Mouse (Mus musculus): ENCODE measurements at regions not wholly inside any gene's neighbourhood (a gene's known extent, or its start where the extent isn't known, plus 50 kb on each side); places are given as distances from the start of the nearest gene placed in this dataset.
"Not testable (repeated sequence)": the region's sequence is repeated elsewhere in the genome, so short reads cannot be mapped to it uniquely, and the experiment has no call there.

DNA sequence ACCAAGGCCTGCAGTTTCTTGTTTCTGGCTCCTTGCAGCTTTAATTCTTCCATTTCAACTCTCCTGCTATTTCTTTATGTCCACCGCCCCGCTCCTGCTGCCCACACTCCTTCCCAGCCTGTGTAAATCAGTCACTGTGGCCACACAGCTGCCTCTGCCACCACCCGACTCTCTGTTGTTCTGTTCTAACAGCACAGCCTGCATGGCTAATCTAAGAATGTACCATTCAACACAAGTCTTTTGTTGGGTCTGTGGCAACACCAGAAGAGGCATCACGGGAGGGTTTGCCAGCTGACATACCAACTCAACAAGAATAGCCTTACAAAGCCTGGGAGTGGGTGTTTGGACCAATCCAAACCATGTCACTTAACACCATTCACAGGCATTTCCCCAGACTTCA lies 264.9 kb upstream of the Pum3 start:
- no peak for DNase-seq (ENCODE audit: low read depth)

DNA sequence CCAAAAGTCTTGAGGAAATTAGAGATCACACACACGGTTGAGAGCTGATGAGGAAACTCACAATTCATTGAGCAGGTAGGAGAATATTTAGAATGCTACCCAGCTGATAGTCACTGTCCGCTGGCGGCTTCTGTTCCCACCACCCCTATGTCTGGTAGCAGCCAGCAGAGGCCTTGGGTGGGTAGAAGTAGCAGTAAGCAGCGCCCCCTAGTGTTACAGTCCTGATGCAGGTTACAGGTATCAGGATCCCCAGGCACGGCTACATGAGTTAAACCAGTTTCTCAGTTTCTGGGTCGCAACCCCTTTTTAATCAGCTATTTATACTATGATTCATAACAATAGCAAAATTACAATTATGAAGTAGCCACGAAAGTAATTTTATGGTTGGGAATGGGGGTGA lies 264.1 kb upstream of the Pum3 start:
- DNase-seq (ENCODE audit: low read depth), result no peak

DNA sequence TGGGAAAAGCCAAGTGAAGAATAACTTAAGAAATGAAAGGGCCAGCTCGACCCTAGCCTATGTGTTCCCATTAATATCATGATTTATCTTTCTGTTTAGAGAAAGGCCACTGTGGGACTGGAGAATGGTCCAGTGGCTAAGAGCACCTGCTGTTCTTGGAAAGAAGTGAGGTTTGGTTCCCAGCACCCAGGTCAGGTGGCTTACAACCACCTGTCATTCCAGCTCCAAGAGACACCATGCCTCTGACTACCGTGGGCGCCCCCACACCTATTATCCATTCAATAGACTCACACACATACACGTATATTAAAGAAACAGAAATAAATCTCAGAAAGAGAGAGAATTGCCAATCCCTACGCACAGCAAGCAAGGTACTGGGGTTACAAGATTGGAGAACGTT lies 263.3 kb upstream of the Pum3 start:
- DNase-seq (ENCODE audit: low read depth), result no peak

DNA sequence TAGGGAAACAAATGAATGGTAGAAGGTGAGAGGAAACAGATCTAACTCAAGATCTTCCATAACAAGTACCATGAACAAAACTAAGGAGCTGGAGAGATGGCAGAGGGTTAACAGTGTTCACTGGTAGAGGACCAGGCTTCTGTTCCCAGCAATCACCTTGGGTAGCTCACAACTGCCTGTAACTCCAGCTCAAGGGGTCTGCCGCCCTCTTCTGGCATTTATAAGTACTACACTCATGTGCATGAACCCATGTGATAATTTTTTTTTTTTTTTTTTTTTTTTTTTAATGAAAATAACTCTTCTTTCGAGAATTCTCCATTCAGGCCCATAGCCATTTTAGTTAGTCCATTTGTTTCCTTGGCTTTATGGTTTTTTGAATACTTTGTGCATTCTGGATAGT lies 253.8 kb upstream of the Pum3 start:
- peak; percentile 13 for DNase-seq (ENCODE audit: low read depth)

DNA sequence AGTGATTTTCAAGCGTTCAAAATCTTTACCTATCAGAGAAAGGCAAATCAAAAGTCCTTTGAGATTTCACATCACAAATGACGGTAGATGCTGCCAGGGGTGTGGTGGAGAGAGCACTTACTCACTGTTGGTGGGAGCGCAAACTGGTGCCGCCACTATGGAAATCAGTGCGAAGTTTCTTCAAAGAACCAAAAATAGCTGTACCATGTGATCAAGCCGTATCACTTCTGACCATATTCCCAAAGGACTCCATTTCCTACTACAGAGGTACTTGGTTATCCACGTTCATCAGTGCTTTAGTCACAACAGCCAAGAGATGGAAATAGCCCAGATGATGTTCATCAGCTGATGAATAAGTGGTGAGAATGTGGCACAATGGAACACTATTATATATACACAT lies 249.8 kb upstream of the Pum3 start:
- DNase-seq (ENCODE audit: low read depth), result no peak

DNA sequence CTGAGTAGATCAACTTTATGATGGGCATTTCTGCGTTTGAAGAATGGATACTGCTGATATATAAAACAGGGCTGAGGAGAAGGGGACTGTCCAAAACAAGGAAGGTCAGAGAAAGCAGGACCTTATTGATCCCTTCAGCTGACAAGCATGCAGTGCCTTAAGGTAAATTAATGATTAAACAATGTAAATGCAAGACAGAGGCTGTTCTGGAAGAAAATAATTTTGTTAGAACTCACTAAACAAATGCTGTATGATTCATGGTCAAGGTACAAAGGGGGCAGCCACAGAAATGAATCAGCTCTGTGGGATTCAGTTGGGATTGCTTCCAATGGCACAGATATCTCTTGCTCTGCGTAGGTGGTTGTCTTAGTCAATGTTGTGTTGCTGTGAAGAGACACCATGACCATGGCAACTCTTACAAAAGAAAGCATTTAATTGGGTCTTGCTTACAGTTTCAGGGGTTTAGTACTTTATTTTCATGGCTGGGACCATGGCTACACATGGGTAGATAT lies 243.1 kb upstream of the Pum3 start:
- no peak for DNase-seq (ENCODE audit: low read depth)

DNA sequence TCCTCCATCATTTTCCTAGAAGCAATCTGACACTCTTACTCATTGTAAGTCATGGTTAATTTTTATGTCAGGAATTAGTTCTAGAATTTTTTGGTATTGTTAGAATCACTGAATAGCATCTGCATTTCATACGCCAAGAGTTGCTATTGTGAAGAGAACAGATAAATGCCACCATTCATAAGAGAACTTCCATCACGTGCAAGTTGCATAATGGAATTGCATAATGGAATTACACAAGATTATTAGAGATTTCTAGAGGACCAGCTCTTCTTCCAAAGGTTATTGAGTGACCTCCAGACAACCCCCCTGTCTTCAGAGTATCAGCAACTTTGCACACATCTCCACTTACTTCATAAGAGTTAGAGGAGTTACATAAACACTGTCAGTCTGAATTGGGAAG lies 233.7 kb upstream of the Pum3 start:
- no peak for DNase-seq (ENCODE audit: low read depth)

DNA sequence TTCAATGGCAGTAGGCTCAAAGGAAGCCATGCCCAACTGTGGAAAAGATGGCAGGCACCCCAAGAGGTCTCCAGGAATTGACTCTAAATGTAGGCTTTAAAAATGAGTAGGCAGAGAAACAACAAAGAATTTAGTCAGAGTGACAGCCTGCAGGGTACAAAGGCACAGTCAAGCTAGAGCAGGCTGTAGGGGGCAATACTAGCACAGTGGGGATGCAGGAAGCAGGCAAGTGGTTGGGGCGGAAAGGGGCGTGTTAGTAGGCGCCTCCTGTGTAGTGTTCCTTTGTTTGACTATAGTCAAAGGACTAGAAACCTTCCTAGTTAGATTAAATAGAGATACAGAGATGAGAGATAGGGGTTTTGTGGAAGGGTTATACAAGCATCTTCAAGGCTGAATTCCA lies 211.4 kb upstream of the Pum3 start:
- no peak for DNase-seq (ENCODE audit: low read depth)

DNA sequence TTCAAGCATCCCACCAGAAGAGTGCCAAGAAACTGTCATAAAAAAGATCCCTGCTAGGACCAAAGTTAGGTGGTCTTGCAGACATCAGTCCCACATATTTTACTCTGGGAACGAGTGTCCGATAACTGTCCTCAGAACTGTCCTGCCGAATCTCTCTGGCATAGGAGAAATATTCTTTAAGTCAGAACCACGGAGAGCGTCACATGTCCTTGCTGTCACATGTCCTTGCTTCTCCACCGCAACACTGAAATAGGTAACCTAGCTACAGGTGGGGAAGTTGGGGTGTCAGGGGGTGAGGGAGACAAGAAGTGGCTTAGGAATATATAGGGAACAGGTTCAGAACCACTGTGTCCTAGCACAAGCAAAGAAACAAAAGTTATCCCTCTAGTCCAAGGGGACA lies 203.5 kb upstream of the Pum3 start:
- DNase-seq (ENCODE audit: low read depth), result no peak

DNA sequence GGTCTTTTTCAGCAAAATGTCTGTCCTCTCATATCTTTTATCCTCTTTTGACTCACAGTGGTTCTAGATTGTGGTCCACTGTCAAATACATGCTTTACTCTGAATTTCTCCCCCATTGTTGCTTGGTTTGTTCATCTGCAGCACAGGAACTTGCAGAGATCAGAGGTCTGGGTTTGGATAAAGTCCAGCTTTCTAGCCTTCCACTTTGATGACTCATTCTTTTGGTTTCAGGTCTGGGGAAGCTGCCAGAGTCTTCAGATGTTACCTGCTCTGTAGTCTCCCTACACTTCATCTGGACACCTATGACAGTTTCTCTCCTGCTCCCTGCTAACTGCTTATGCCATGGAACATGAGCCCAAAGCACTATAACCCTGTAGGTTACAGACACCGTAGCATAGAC lies 198.0 kb upstream of the Pum3 start:
- no peak for DNase-seq (ENCODE audit: low read depth)

DNA sequence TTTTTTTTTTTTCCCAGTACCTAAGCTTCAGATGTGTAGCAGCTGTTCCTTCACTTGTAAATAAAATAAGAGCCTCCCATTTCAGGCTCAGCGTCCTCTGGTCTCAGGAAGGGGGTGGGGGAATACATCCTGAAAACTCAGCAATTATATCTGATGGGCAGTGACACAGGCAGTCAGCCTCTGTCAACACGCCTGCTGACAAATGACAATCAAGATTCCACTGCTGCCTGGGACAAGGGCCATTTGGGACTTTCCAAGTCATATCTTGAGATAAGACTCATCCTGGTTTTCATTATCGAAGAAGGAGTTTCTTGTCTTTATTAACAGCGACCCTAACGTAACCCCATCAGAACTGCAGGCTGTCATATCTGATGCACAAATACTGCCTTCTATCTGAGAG lies 187.9 kb upstream of the Pum3 start:
- DNase-seq (ENCODE audit: low read depth), result no peak

DNA sequence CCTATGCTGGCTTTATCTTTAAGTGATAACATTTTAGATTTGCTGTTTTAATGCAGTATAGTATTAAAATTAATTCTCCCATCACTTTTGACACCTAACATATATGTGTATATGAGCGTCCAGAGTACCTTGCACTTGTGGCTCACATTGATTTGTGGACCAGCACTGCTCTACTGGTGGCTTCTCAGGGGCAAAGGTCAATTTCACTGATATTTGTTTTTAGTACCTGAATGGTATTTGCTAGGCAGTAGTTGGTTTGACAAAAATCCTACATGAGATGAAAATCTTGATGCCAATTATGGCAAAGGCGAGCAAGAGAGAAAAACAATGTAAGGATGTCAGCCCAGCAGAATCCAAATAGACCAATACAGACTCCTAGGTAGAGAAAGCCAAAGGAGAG lies 177.3 kb upstream of the Pum3 start:
- DNase-seq (ENCODE audit: low read depth), result no peak

DNA sequence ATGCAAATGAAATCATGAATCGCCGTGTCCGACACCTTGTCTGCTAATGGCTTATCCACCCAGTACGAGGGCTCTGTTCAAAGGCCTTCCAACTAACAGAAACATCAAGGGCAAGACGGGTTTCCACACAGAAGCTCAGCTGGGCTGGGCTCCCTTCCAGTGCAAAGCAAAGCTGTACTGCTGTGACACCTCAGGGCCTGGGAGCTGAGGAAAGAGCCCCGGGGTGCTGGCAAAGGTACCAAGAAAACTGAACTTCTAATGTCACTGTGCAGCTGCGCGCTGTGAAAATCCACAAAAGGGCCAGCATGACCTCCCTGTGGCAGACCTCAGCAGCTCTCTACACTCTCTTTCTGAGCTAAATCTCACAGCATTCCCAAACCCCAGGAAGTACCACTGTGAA lies 173.7 kb upstream of the Pum3 start:
- DNase-seq (ENCODE audit: low read depth), result no peak

DNA sequence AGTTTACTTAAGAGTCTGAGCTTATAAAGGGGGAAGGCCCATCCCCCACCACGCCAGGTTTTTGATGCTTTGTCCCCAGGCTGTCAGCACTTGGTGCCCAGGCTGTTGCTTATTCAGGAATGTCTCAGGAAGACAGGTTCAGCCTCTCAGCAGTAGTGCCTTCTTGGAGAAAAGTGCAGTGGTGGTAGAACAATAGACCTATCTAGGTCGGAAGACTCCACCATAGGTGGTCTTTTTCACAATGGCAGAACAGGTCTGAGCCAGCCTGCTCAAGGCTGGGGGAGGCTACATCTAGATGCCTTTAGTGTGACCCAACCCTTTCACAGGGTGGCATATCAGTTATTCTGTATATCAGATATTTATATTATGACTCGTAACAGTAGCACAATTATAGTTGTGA lies 171.9 kb upstream of the Pum3 start:
- no peak for DNase-seq (ENCODE audit: low read depth)

DNA sequence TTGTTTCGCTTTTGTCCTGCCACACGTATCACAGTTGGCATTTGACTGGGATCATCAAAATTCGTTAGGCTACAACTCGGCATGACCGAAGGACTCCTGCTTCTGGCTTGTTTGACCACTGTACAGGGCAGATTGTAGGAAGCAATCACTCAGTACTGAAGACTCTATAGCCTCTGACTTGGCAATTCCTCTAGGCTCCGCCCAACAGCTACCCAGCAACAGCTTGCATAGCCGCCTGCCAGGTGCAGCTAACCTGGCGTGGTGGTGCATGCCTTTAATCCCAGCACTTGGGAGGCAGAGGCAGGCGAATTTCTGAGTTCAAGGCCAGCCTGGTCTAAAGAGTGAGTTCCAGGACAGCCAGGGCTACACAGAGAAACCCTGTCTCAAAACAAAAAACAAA lies 170.8 kb upstream of the Pum3 start:
- DNase-seq (ENCODE audit: low read depth), result not testable (repeated sequence)

DNA sequence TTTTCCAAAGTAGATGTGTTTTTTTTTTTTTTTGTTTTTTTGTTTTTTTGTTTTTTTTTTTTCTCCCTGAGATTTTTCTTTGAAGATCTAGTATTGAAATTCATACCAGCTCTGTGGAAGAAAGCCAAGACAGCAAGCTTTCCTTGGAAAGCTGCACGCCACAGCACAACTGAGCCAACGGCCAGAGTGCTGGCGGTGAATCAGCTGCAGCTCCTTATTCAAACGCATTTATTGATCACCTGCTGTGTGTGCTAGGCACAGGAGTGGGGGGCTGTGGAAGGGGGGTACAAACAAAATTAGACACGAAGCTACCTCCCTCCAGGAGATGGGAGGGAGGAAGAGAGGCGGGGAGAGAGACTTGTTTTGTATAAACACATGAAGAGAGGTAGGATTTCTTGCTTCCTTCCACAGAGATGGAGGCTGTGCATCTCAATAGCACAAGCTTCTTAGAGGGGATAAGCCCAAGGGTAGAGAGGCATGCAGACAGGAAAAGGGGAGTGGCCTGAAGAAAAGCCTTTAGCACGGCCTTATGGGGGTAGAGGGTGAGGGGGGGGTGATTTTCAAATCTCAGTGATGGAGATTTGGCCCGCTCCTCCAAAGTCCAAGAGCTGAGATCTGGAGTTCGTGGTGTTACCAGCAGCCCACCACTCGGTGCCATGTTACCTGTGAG lies 170.1 kb upstream of the Pum3 start:
- DNase-seq (ENCODE audit: low read depth), result no peak

DNA sequence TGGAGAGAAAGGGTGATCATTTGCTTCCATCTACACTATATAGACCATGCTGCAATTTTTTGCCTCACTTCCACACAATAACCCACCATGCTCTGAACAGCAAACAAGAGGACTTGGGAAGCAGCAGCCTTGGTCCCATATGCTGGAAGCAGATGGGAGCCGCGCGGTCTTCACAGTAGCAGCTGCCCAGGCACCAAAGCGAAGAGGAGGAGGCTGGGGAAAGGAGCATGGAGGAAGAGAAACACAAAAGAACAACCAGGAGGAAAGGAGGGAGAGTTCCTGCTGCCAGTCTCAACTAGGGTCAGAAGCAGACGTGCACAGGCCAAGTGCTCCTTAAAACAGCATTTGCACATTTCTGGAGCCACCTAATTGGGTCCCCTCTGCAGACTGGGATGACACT lies 168.7 kb upstream of the Pum3 start:
- DNase-seq (ENCODE audit: low read depth), result no peak

DNA sequence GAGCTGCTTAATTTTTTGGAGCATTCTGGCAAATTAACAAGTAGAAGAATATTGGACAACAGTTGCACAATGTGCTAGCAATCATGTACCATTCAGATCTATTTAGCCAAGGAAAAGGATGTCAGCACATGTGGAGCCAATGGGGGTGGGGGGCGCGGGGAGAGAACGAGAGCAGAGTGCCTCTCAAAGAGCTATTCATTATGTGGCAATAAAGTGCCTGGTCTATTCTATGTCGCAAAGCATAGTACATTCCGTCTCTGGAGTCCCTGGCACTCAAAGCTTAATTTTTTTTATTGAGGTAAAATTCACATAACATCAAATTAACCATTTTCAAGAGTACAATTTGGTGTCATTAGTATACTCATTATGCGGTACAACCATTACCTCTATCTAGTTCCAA lies 155.9 kb upstream of the Pum3 start:
- no peak for DNase-seq (ENCODE audit: low read depth)

DNA sequence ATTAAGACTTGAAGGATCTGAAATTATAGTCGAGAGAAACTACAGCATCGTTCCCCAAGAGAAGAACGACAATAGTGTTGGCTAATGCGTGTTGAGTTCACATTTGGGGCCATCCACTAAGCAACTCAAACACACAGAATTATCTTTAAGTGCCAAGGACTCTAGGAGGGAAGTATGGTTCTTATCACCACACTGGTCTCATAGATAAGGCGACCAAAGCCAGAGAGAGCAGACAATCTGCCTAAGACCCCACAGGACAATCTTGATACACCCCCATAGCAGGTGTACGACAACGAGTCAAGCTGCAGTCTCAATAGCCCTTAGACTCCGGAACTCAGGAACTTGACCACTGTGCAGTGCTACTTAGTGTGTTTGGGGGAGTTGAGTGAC lies 152.5 kb upstream of the Pum3 start:
- DNase-seq (ENCODE audit: low read depth), result no peak

DNA sequence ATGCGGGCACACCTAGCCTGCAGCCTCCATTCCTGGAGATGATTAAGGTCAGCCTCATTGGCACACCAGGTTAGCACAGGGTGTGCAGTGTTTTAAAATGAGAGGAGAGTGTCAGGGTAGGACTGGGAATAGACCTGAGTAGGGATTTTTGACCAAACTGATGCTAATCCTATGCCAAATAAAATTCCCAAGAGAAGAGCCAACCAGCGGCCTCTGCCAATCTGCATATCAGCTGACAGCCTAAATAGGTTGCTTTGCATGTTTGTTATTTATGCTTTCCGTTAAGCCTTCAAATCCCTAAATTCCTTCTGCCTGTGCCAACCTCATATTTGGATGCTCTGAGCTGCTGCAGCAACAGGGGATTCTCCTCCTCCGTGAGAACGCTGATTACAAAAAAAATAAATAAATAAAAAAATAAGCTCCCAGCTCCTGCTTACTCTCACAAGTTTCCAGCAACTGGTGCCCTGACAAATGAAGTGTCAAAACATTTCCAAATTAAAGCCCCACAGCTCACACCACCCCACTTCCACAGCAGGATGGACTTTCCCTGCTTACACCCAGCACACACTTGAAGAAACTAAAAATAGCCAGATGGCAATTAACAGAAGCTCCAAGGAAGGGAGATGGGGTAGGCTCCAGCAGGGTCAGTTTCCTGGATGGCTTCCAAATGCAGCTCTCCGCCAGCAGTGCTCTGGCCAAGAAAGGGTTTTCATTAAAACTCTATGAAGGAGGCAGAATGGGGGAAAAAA lies 151.9 kb upstream of the Pum3 start:
- DNase-seq (ENCODE audit: low read depth), result no peak

DNA sequence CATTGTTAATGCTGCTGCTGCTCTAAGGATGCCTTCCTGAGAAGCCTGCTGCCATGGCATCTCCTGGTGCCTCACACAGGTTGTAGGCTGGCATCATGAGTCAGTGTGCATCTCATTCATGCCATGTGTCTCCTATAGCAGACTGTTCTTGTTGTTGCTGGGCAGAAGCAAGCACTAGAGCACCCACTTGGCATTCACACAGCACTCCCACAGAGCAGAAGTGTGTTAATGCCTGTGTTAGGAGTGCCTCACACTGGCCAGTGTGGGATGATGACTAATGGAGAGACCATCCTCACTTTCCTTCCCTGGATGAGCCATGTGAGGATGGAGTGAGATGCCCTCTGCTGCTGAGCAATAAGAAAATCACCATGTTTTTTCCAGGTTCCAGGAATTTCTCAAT lies 146.9 kb upstream of the Pum3 start:
- DNase-seq (ENCODE audit: low read depth), result no peak

DNA sequence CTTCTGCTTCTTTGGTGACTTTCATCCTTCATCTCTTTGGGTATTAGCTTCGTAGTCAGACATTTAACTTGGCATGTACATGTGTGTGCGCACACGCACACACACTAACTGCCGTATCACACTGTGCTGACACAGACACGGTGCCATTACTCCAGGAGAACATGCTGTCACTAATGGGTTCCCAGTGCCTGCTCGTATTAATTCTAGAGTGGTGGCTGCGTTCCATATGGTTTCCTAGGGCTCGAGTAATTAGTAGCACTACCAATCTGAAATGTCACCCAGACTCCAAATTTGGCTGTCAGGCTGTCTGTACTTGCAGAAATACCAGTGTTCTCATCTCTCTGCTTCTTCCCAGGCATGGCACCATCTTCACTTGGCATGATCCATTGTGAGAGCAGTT lies 137.3 kb upstream of the Pum3 start:
- no peak for DNase-seq (ENCODE audit: low read depth)

DNA sequence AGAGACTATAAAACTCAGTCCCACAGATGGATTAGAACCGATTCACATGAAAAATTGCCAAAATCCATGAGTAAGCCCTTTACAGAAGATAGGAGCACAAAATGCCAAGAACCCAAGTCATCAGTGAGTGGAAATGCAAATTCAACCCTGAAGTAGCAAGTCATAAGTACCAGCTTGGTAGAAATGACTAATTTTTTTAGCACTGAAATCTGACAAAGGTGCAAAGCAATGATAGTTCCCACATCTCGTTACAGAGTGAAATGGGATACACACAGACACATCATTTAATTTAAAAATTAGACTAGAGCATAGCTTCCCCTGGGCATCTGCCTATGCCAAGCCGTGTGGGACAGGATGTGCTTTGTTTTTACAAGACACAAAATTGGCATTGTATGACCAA lies 136.4 kb upstream of the Pum3 start:
- no peak for DNase-seq (ENCODE audit: low read depth)

DNA sequence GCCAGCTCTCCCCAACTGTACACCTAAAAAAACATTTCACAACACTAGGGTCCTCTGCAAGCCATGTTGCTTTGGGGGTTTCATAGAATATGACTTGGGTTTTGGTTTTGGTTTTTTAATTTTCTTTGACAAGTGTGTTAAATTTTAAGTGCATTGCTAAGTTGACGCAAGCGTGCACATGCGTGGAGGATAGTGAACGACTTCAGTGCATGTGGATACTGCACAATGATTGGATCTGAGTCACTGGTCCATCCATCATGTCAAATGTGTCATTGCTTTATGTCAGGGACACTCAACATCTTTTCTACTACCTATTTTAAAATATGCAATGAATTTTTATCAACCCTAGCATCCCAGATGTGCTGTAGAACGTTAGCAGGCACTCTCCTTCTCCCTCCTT lies 134.5 kb upstream of the Pum3 start:
- DNase-seq (ENCODE audit: low read depth), result no peak

Measured in naive thymus-derived CD4-positive, alpha-beta T cell, adult 2 months (primary cell).